Mouse (Mus musculus): ENCODE data around the gene Hras.

The Hras gene

GRCm38 (mm10) chr7:141175068-141175467 is 18.7 kb downstream of the Hras start:
- no peak for DNase-seq (ENCODE audit: low read depth, low spot score)

- DNase-seq (ENCODE audit: low read depth, low spot score), result no peak
Observed at GRCm38 (mm10) chr7:141173323-141173850, 20.4 kb downstream of the Hras start.

GRCm38 (mm10) chr7:141172116-141173006 is 21.4 kb downstream of the Hras start, which contains the start of gene Rnh1:
Rnh1 (minus strand) TSS chr7:141172857.
- peak; percentile 84 for DNase-seq (ENCODE audit: low read depth, low spot score)

- DNase-seq (ENCODE audit: low read depth, low spot score), result no peak
Observed at GRCm38 (mm10) chr7:141169866-141170265, 23.9 kb downstream of the Hras start.

- DNase-seq (ENCODE audit: low read depth, low spot score), result no peak
Observed at GRCm38 (mm10) chr7:141169300-141169699, 24.5 kb downstream of the Hras start.

GRCm38 (mm10) chr7:141168518-141168953 is 25.3 kb downstream of the Hras start:
- no peak for DNase-seq (ENCODE audit: low read depth, low spot score)

- DNase-seq (ENCODE audit: low read depth, low spot score), result no peak
Observed at GRCm38 (mm10) chr7:141167901-141168517, 25.8 kb downstream of the Hras start.

GRCm38 (mm10) chr7:141164850-141165249 is 29.0 kb downstream of the Hras start:
- no peak for DNase-seq (ENCODE audit: low read depth, low spot score)

- DNase-seq (ENCODE audit: low read depth, low spot score), result no peak
Observed at GRCm38 (mm10) chr7:141164397-141164796, 29.4 kb downstream of the Hras start.

- DNase-seq (ENCODE audit: low read depth, low spot score), result no peak
Observed at GRCm38 (mm10) chr7:141155362-141155761, 38.4 kb downstream of the Hras start.

GRCm38 (mm10) chr7:141148639-141149038 is 45.2 kb downstream of the Hras start:
- peak; percentile 73 for DNase-seq (ENCODE audit: low read depth, low spot score)

- DNase-seq (ENCODE audit: low read depth, low spot score), result no peak
Observed at GRCm38 (mm10) chr7:141147044-141147443, 46.8 kb downstream of the Hras start.

- no peak for DNase-seq (ENCODE audit: low read depth, low spot score)
Observed at GRCm38 (mm10) chr7:141146043-141146595, 47.7 kb downstream of the Hras start.

GRCm38 (mm10) chr7:141145403-141145802 is 48.4 kb downstream of the Hras start:
- no peak for DNase-seq (ENCODE audit: low read depth, low spot score)

GRCm38 (mm10) chr7:141144650-141145049 is 49.2 kb downstream of the Hras start:
- DNase-seq (ENCODE audit: low read depth, low spot score), result no peak

- DNase-seq (ENCODE audit: low read depth, low spot score), result no peak
Observed at GRCm38 (mm10) chr7:141143861-141144260, 49.9 kb downstream of the Hras start.

- no peak for DNase-seq (ENCODE audit: low read depth, low spot score)
Observed at GRCm38 (mm10) chr7:141143112-141143511, 50.7 kb downstream of the Hras start.

- DNase-seq (ENCODE audit: low read depth, low spot score), result no peak
Observed at GRCm38 (mm10) chr7:141141326-141141725, 52.5 kb downstream of the Hras start.
